Mouse (Mus musculus): ENCODE data around the gene Tmem238l.

- TF ChIP-seq CTCF (IDR thresholded peaks at IDR 0.05; ENCODE audit: control insufficient read depth, insufficient read depth, insufficient read length), result no peak
- no peak for TF ChIP-seq MYOG (IDR thresholded peaks at IDR 0.05; ENCODE audit: control insufficient read depth, extremely low read depth, insufficient read length)
- TF ChIP-seq MYOD1 (IDR thresholded peaks at IDR 0.05; ENCODE audit: control insufficient read depth, insufficient read length, low read depth), result no peak
- no peak for TF ChIP-seq USF1 (IDR thresholded peaks at IDR 0.05; ENCODE audit: low read depth)
- TF ChIP-seq CEBPB (IDR thresholded peaks at IDR 0.05; ENCODE audit: low read depth), result no peak
- TF ChIP-seq FOSL1 (IDR thresholded peaks at IDR 0.05; ENCODE audit: insufficient read depth, low read length, poor library complexity, severe bottlenecking), result no peak
Measured at GRCm38 (mm10) chr11:67002911-67003310, 46.5 kb downstream of the Tmem238l start.

All from C2C12 (cell line).